Mouse (Mus musculus): ENCODE data around the gene Mtg1. TPM values are rescaled to one million over a fixed set of nuclear protein-coding genes. Genes with fewer than 3 reads are reported as not detected.

Mtg1 gene
- total RNA-seq, 2 experiments from 2014 or later: 22.4 TPM

DNA sequence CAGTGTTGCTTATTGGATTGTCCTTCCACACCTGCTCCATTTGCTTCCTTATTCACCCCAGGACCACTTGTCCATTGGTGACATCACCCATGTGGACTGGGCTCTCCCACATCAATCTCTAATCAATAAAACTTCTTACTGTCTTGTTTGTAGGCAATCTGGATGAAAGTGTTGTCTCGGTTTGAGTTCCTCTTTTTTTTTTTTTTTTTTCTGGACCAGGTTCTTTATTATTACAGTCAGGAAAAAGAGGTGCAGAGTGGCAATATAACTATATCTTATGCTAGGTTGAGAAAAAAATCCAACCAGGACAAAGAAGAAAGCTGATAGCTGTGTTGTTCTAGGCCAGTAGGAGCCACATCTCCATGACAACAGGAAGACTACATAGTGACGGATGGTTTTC lies 43.3 kb downstream of the Mtg1 start:
- intact Hi-C loops (cut with DNase I): loop anchor here (10.0 kb wide), 1 partner anchor 624 kb away; no protein-coding TSS in a partner anchor
- DNase-seq (ENCODE audit: low spot score in 2 of 2): no peak

GRCm38 (mm10) chr7:140184206-140184605 lies 46.8 kb downstream of the Mtg1 start:
- intact Hi-C loops (cut with DNase I): loop anchor here (10.0 kb wide), 1 partner anchor 621 kb away; no protein-coding TSS in a partner anchor

DNA sequence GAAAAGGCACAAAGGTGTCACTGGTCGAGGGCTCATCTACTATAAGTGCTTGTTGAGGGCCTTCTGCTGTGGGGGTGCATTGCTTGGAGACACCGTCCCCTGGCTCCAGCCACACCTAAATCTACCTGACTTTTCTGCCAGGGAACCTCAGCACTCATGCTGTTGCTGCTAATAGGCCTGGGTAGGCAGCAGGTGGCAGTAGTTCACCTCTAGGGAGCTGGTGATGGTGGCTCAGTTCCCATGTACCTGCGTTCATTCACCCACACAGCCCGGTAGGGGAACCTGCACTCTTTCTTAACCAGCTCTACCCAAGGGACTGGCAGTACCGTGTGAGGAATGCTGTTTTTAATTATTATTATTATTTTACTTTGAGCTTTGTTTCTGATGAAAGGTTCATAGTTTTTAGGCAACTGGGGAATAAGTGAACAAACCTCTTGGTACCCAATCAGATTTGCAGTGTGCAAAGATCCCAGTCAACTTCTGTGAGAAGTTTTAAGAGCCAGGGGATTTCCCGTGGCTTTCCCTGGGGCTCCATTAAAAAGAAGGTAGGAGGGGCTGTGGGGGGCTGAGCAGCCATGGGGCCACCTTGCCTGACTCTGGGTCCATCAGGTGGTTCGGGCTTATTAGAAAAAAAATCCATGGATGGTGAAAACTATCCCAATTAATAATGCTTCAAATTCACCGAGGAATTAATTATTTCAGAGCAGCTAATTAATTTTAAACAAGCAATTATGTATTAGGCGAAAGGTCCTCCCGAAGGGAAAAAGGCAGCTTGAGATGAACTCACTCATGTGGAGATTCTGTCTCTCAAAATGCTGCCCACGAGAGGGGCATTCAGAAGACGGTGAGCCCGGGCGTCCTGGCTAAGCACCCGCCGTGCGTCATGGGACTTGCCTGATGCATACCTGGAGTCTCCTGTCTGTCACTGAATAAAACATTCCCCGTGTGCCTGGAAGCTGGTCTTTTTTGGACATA lies 49.6 kb downstream of the Mtg1 start:
- intact Hi-C loops (cut with DNase I): loop anchor here (5.0 to 10.0 kb wide), 3 partner anchors 545 to 640 kb away; no protein-coding TSS in a partner anchor

More at GRCm38 (mm10) chr7:140184206-140184605, 46.8 kb downstream of the Mtg1 start:
- DNase-seq (ENCODE audit: low spot score in 2 of 2): no peak

DNA sequence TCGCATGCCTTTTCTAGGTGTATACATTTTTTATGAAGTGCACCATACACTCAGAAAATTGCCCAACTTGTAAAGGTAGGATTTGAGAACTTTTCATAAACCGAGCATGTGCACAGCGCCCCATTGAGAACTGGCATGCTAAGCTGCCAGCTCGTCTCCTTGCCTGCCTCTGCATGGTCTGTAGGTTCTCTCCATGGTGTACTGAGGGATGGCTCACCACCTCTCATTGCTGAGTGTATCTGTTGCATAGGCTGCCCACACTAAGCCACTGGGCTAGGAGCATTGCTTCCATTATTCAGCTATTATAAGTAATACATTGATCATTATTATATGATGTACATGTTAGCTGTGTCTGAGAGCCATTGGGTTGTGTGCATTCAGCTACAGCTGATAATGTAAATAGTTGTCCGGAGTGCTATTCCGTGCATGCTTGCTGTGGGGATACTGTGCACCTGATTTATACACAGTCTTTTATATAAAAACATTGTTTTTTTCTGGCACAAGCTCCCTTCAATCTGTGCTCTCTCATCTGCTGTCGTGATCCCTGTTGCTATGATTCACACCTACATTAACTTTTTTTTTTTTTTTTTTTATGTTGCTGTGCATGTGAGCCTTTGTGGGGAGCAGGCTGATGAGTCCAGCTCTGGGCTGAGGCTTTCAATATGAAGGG lies 50.5 kb downstream of the Mtg1 start:
- intact Hi-C loops (cut with DNase I): loop anchor here (1.0 to 10.0 kb wide), 4 partner anchors 290 to 639 kb away; no protein-coding TSS in a partner anchor
- DNase-seq (ENCODE audit: low spot score in 2 of 2): peak; percentile 34 to 55

More for the DNA sequence above, 49.6 kb downstream of the Mtg1 start:
- peak; percentile 42 to 44 for DNase-seq (ENCODE audit: low spot score in 2 of 2)

GRCm38 (mm10) chr7:140188391-140189328 lies 51.3 kb downstream of the Mtg1 start:
- intact Hi-C loops (cut with DNase I): loop anchor here (1.0 to 10.0 kb wide), 4 partner anchors 290 to 639 kb away; no protein-coding TSS in a partner anchor
- peak in 1 of 2 experiments; percentile 59 for DNase-seq (ENCODE audit: low spot score in 2 of 2)

DNA sequence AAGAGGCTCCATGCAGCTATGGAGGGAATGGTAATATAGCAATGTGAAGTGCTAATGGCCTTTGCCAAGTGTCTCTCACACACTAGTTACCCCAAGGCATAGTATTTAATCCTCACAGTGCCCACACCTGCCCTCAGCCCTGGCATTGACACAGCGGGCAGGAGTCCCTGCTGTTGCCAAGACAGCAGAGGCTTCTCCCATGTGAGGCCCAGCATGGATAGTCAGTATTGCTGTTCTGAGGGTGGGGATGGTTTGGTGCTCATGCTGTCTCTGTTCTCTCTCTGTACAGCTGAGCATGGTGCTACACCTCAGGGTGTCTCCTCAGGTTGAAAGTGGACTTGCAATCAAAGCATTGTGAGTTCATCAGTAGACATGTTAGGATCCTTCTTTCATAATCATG lies 53.1 kb downstream of the Mtg1 start:
- intact Hi-C loops (cut with DNase I): no loop called here
- DNase-seq (ENCODE audit: low spot score in 2 of 2): no peak

- DNase-seq (ENCODE audit: low spot score in 2 of 2): no peak
- intact Hi-C loops (cut with DNase I): no loop called here
Observed at GRCm38 (mm10) chr7:140192445-140192844, 55.1 kb downstream of the Mtg1 start.

GRCm38 (mm10) chr7:140192851-140193250 lies 55.5 kb downstream of the Mtg1 start:
- intact Hi-C loops (cut with DNase I): no loop called here
- no peak for DNase-seq (ENCODE audit: low spot score in 2 of 2)

- intact Hi-C loops (cut with DNase I): no loop called here
Observed at GRCm38 (mm10) chr7:140194031-140194430, 56.7 kb downstream of the Mtg1 start.

GRCm38 (mm10) chr7:140196002-140196401 lies 58.6 kb downstream of the Mtg1 start:
- DNase-seq (ENCODE audit: low spot score in 2 of 2): no peak
- intact Hi-C loops (cut with DNase I): no loop called here

More at GRCm38 (mm10) chr7:140194031-140194430, 56.7 kb downstream of the Mtg1 start:
- DNase-seq (ENCODE audit: low spot score in 2 of 2): peak in 1 of 2 experiments; percentile 66

Other genes starting within 250 kb of the Mtg1 start
- 10 to 100 TPM; 54.4 to 58.6 TPM for gene Kndc1, start 242.9 kb upstream of the Mtg1 start, total RNA-seq (2021)
- gene Utf1, start 193.8 kb upstream of the Mtg1 start, total RNA-seq (2021): not detected
- 1 to 10 TPM in 1 of 2 experiments, under 1 TPM in 1; 0.96 to 1.1 TPM for gene 6430531B16Rik, start 158.8 kb upstream of the Mtg1 start, total RNA-seq (2021)
- gene Adam8, start 145.0 kb upstream of the Mtg1 start, total RNA-seq (2021): 1 to 10 TPM; 2.6 to 2.7 TPM
- 10 to 100 TPM; 26.5 to 27.5 TPM for gene Zfp511, start 101.2 kb upstream of the Mtg1 start, total RNA-seq (2021)
- 10 to 100 TPM; 32.8 to 35.3 TPM for gene Tubgcp2, start 100.9 kb upstream of the Mtg1 start, total RNA-seq (2021)
- under 1 TPM in 1 of 2 experiments, not detected in 1; 0.23 TPM for gene Msx3, start 88.5 kb upstream of the Mtg1 start, total RNA-seq (2021)
- 100 to 1,000 TPM; 184 to 195 TPM for gene Caly, start 55.0 kb upstream of the Mtg1 start, total RNA-seq (2021)
- gene Prap1, start 44.2 kb upstream of the Mtg1 start, total RNA-seq (2021): not detected
- gene Fuom, start 35.1 kb upstream of the Mtg1 start, total RNA-seq (2021): 10 to 100 TPM; 56.2 to 56.3 TPM
- 1 to 10 TPM; 5.2 to 5.3 TPM for gene Paox, start 21.8 kb upstream of the Mtg1 start, total RNA-seq (2021)
- 10 to 100 TPM; 46.1 to 49.0 TPM for gene Echs1, start 21.1 kb upstream of the Mtg1 start, total RNA-seq (2021)
- 100 to 1,000 TPM; 160 to 172 TPM for gene Sprn, start 17.3 kb downstream of the Mtg1 start, total RNA-seq (2021)
- not detected for gene Olfr522, start 27.2 kb downstream of the Mtg1 start, total RNA-seq (2021)
- gene Olfr523, start 35.7 kb downstream of the Mtg1 start, total RNA-seq (2021): not detected
- gene Olfr524, start 68.4 kb downstream of the Mtg1 start, total RNA-seq (2021): not detected
- gene Cd163l1, start 80.7 kb downstream of the Mtg1 start, total RNA-seq (2021): not detected
- gene 5830411N06Rik, start 109.7 kb downstream of the Mtg1 start, total RNA-seq (2021): under 1 TPM in 1 of 2 experiments, not detected in 1; 0.16 TPM
- not detected for gene Olfr525, start 183.3 kb downstream of the Mtg1 start, total RNA-seq (2021)
- gene Olfr527, start 196.5 kb downstream of the Mtg1 start, total RNA-seq (2021): not detected
- gene Olfr60, start 224.1 kb downstream of the Mtg1 start, total RNA-seq (2021): not detected
- not detected for gene Olfr530, start 238.8 kb downstream of the Mtg1 start, total RNA-seq (2021)

All from left cerebral cortex, postnatal 25 days (tissue).